Comparison of ENCODE assay signal across 8 mouse cellular contexts in the genomic region with DNA sequence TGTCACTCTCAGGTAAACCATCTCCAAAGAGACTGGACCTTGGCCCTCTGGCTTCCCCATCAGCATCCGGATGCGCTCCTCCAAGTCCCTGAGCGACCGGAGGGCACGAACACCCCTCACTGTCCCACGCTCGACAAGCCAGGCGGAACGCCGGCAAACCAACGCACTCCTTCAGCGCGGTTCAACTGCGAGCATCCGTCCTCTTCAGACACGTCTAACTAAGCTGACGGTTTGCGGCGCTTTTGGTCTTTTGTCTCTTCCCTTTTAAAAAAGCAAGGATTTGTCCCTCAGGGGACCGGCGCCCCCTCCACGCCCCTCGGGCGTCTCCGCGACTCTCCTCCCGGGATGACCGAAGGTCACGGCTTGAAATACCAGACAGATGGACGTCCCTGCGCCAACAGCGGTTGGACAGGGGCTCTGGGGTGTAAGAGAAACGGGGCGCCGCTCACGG. TPM values are rescaled to one million over a fixed set of nuclear protein-coding genes. Genes with fewer than 3 reads are reported as not detected.
DNase-seq lines count a peak whose midpoint lies in the region; ATAC-seq lines count a peak whose summit lies in the region.

No protein-coding gene starts in this region.

- H3K36me3 ChIP-seq in kidney, embryonic 15.5 days, result no peaks in the 10 kb centered on the region
- H3K36me3 ChIP-seq in hindbrain, embryonic 16.5 days (ENCODE audit: control insufficient read depth, insufficient read depth, low read length), result no peaks in the 10 kb centered on the region
- no peaks in the 10 kb centered on the region for H3K36me3 ChIP-seq in midbrain, embryonic 16.5 days (ENCODE audit: control insufficient read depth, insufficient read depth, low read length)

- H3K4me2 ChIP-seq in kidney, embryonic 15.5 days, result peak overlapping the region; percentile 96
- H3K4me2 ChIP-seq in hindbrain, embryonic 16.5 days (ENCODE audit: low read length), result peak overlapping the region; percentile 88
- H3K4me2 ChIP-seq in midbrain, embryonic 16.5 days (ENCODE audit: low read length), result peak overlapping the region; percentile 87

- peak overlapping the region; percentile 59 for H3K4me3 ChIP-seq in kidney, embryonic 15.5 days (replicated peaks)
- H3K4me3 ChIP-seq in hindbrain, embryonic 16.5 days (ENCODE audit: low read length), result peak overlapping the region; percentile 52
- H3K4me3 ChIP-seq in midbrain, embryonic 16.5 days (ENCODE audit: low read depth, low read length), result peak overlapping the region; percentile 50

- H3K4me1 ChIP-seq in kidney, embryonic 15.5 days, result peaks cover 20% of the 10 kb centered on the region
- H3K4me1 ChIP-seq in hindbrain, embryonic 16.5 days (ENCODE audit: control insufficient read depth, insufficient read depth, low read depth, low read length), result peaks cover 10% of the 10 kb centered on the region; the same call in 1 of the 2 replicates
- peaks cover 7% of the 10 kb centered on the region for H3K4me1 ChIP-seq in midbrain, embryonic 16.5 days (ENCODE audit: control insufficient read depth, insufficient read depth, low read length)

- H3K9ac ChIP-seq in kidney, embryonic 15.5 days, result peak overlapping the region; percentile 45; the same call in 1 of the 2 replicates
- H3K9ac ChIP-seq in hindbrain, embryonic 16.5 days (ENCODE audit: low read depth, low read length), result peak overlapping the region; percentile 57
- peak overlapping the region; percentile 56 for H3K9ac ChIP-seq in midbrain, embryonic 16.5 days (ENCODE audit: low read depth, low read length)

- H3K9me3 ChIP-seq in kidney, embryonic 15.5 days (replicated peaks), result no peaks in the 10 kb centered on the region
- no peaks in the 10 kb centered on the region for H3K9me3 ChIP-seq in hindbrain, embryonic 16.5 days (ENCODE audit: control insufficient read depth, low read length)
- no peaks in the 10 kb centered on the region for H3K9me3 ChIP-seq in midbrain, embryonic 16.5 days (replicated peaks; ENCODE audit: control insufficient read depth, low read length, poor library complexity, severe bottlenecking)

- 1% methylated on average over 36 of the region's 36 CpGs for WGBS in kidney, embryonic 15.5 days
- WGBS in hindbrain, embryonic 16.5 days, result under 1% methylated on average over 36 of the region's 36 CpGs
- WGBS in midbrain, embryonic 16.5 days, result under 1% methylated on average over 36 of the region's 36 CpGs

- peak; percentile 29; the same call in 1 of the 2 replicates for ATAC-seq in kidney, embryonic 15.5 days (replicated peaks; ENCODE audit: low FRiP score)
- no peak for ATAC-seq in hindbrain, embryonic 16.5 days
- ATAC-seq in midbrain, embryonic 16.5 days, result 0 out of 2 replicates have a peak, but pooled peaks have one; percentile 28
- ATAC-seq in cerebellum, adult (ENCODE audit: insufficient number of reproducible peaks, low FRiP score, low TSS enrichment), result no peak

- H3K27me3 ChIP-seq in kidney, embryonic 15.5 days, result peaks cover 86% of the 10 kb centered on the region
- peaks cover 55% of the 10 kb centered on the region for H3K27me3 ChIP-seq in hindbrain, embryonic 16.5 days (replicated peaks; ENCODE audit: control insufficient read depth, insufficient read depth, low read length)
- H3K27me3 ChIP-seq in midbrain, embryonic 16.5 days (ENCODE audit: control insufficient read depth, insufficient read depth, low read depth, low read length), result peaks cover 42% of the 10 kb centered on the region

- DNase-seq in kidney, adult 8-10 months, result no peak
- peak; percentile 62 for DNase-seq in embryo, embryonic 10 days (ENCODE audit: low spot score)
- no peak for DNase-seq in urinary bladder, postnatal 4 days (ENCODE audit: low spot score in 2 of 2)
- DNase-seq in layer of hippocampus, adult 11-12 months (ENCODE audit: low spot score), result no peak

- H3K27ac ChIP-seq in kidney, embryonic 15.5 days, result no peak overlapping the region
- no peak overlapping the region for H3K27ac ChIP-seq in hindbrain, embryonic 16.5 days (ENCODE audit: low read depth, low read length)
- H3K27ac ChIP-seq in midbrain, embryonic 16.5 days (ENCODE audit: low read length), result no peak overlapping the region

RNA-seq across cellular contexts. Expression of a gene that starts 0.5 kb away (rescaled TPM):
- polyA plus RNA-seq in kidney, embryonic 15.5 days (2015; fragmentation: Nextera tagmentation; extraction: Ambion mirVana), result 0.22 and 0.91 TPM in 2 replicates
- polyA plus RNA-seq in hindbrain, embryonic 16.5 days (2015; fragmentation: Nextera tagmentation; extraction: Ambion mirVana), result 0.20 and 0.41 TPM in 2 replicates
- polyA plus RNA-seq in midbrain, embryonic 16.5 days (2015; fragmentation: Nextera tagmentation; extraction: Ambion mirVana), result 0.04 and 0.10 TPM in 2 replicates

RNA-seq across cellular contexts. Expression of a gene that starts 57.4 kb away (rescaled TPM):
- 14.0 and 14.4 TPM in 2 replicates for polyA plus RNA-seq in kidney, embryonic 15.5 days (2015; fragmentation: Nextera tagmentation; extraction: Ambion mirVana)
- 47.6 and 49.5 TPM in 2 replicates for polyA plus RNA-seq in hindbrain, embryonic 16.5 days (2015; fragmentation: Nextera tagmentation; extraction: Ambion mirVana)
- 63.5 and 66.9 TPM in 2 replicates for polyA plus RNA-seq in midbrain, embryonic 16.5 days (2015; fragmentation: Nextera tagmentation; extraction: Ambion mirVana)

Comparison
In these comparisons a context has a peak if more than half of its experiments do, and no peak if none do; other contexts are left out.
1. ATAC-seq: peak in kidney, embryonic 15.5 days (single experiment) and midbrain, embryonic 16.5 days (single experiment); none in hindbrain, embryonic 16.5 days (single experiment) and cerebellum, adult (single experiment).
2. Peak in every context shown above with its lines, with median percentiles within 50 percentile points of each other: H3K4me2 ChIP-seq, H3K4me3 ChIP-seq and H3K9ac ChIP-seq.